Mouse (Mus musculus) midbrain, postnatal 0 days (tissue): ENCODE data around the gene Zdhhc6. TPM values are rescaled to one million over a fixed set of nuclear protein-coding genes. Genes with fewer than 3 reads are reported as not detected.

Experiments used
- ATAC-seq: fragments of 200-750 bp; cut with Nextera tagmentation; 2 replicates; pipeline ENCODE4 v1.8.0; 2017; ENCODE audit warnings: moderate number of reproducible peaks, mild to moderate bottlenecking, moderate TSS enrichment, moderate library complexity; ENCODE audit not compliant: low FRiP score
- DNase-seq: peaks from one replicate; pipeline ENCODE4 v3.0.0-alpha.2; 2015; ENCODE audit warnings: low spot score
- H3K27ac ChIP-seq: fragments of 300-500 bp; sonication (generic); 2 replicates; pipeline ENCODE4 v1.5.1; 2014; ENCODE audit warnings: low read depth, mild to moderate bottlenecking, low read length, mixed read lengths
- H3K27me3 ChIP-seq: fragments of 300-500 bp; sonication (generic); 2 replicates; pipeline ENCODE4 v1.6.1; 2014; ENCODE audit warnings: low read length, control low read depth, mixed read lengths; ENCODE audit not compliant: insufficient read depth
- H3K36me3 ChIP-seq: fragments of 300-500 bp; sonication (generic); 2 replicates; pipeline ENCODE4 v1.6.1; 2014; ENCODE audit warnings: low read length, control low read depth, mixed read lengths; ENCODE audit not compliant: insufficient read depth
- H3K4me1 ChIP-seq: fragments of 300-500 bp; sonication (generic); 2 replicates; pipeline ENCODE4 v1.6.1; 2014; ENCODE audit warnings: mild to moderate bottlenecking, control low read depth, antibody characterized with exemption, low read length, mixed read lengths; ENCODE audit not compliant: insufficient read depth
- H3K4me2 ChIP-seq: fragments of 300-500 bp; sonication (generic); 2 replicates; pipeline ENCODE4 v1.6.1; 2014; ENCODE audit warnings: low read depth, mild to moderate bottlenecking, low read length, mixed read lengths; ENCODE audit not compliant: poor library complexity, severe bottlenecking
- H3K4me3 ChIP-seq: fragments of 300-500 bp; sonication (generic); 2 replicates; pipeline ENCODE4 v1.5.1; 2014; ENCODE audit warnings: low read depth, mild to moderate bottlenecking, low read length, moderate library complexity
- H3K9ac ChIP-seq: fragments of 300-500 bp; sonication (generic); replicated peaks from 2 replicates; pipeline ENCODE4 v1.6.1; 2014; ENCODE audit warnings: mild to moderate bottlenecking, low read length, moderate library complexity, mixed read lengths; ENCODE audit not compliant: poor library complexity, severe bottlenecking
- H3K9me3 ChIP-seq: fragments of 300-500 bp; sonication (generic); 2 replicates; pipeline ENCODE4 v1.6.1; 2016; ENCODE audit warnings: low read length, control low read depth
- CTCF ChIP-seq: IDR thresholded peaks from 2 replicates; pipeline ENCODE4 v1.5.1; 2016; ENCODE audit warnings: antibody characterized with exemption, mild to moderate bottlenecking
- WGBS: fragments of 180-500 bp; shearing (Covaris S2); extraction: QIAGEN DNeasy Blood & Tissue Kit; methylation state at CpG from one replicate; pipeline ENCODE4 v1.1.7; 2014; 5-methylcytosine and 5-hydroxymethylcytosine counted together
- polyA plus RNA-seq: library from polyadenylated mRNA; unstranded; fragments of >200 nt; fragmentation: Nextera tagmentation; extraction: Ambion mirVana; gene quantifications from 2 replicates; pipeline ENCODE4 v1.2.1, GENCODE M21; 2015
- total RNA-seq: library from RNA; depleted of rRNA; stranded (reverse); fragments of >200 nt; gene quantifications from 2 replicates; pipeline ENCODE4 v1.2.3, GENCODE M21; 2014

The Zdhhc6 gene
- total and polyA plus RNA-seq, 2 experiments from 2014 or later: 41.4 to 48.1 TPM

DNA sequence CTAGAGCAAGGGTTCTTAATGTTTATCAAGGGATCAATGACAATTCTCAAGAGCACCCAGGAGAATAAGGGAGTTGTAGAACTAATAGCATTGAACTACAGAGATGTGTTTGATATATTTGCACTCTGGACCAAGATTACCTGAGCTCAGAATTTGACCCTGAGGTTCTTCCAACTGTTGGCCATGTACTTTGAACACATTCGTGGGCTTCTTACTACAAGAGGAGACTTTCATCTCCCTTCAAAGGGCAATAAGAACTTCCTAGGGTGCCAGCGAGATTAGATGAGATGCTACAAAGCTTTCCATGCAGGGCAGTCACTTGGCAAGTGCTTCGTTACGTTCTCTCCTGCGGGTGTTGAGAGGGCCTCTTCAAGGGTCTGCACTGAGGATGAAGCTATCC is 68.3 kb downstream of the Zdhhc6 start:
- DNase-seq (no peak), ATAC-seq (no peak)
- Histone ChIP-seq H3K27me3 (no peaks in the 10 kb centered on the region), H3K9ac (no peak overlapping the region), H3K36me3 (no peaks in the 10 kb centered on the region), H3K4me2 (no peak overlapping the region), H3K4me3 (no peak overlapping the region), H3K4me1 (no peaks in the 10 kb centered on the region), H3K27ac (no peak overlapping the region), H3K9me3 (no peaks in the 10 kb centered on the region)
- 87% methylated on average over 5 of the region's 5 CpGs for WGBS
- no peak for TF ChIP-seq CTCF

DNA sequence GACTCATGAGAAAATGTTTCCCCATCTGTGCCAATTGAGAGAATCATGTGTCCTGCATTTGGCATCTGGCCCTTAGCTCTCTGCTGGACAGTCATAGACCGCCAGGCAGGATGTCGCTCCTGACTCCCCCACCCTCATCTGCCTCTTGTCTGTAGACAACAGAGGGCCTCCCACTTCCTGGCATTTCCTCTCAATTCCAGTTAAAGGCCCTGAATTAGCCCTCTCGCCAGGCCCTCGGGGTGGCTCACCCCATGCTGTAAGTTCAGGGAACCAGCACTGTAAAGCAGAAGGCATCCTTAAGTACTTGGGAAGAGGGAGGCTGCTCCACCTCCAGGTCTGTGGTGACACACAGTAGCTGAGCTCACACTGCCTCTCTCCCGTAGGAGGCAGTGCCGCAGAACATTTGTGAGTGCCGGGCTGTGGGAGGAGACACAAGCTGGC is 71.0 kb downstream of the Zdhhc6 start:
- Histone ChIP-seq H3K4me2 (no peak overlapping the region), H3K9ac (no peak overlapping the region), H3K27me3 (no peaks in the 10 kb centered on the region), H3K4me3 (no peak overlapping the region), H3K9me3 (no peaks in the 10 kb centered on the region), H3K27ac (no peak overlapping the region), H3K36me3 (no peaks in the 10 kb centered on the region), H3K4me1 (no peaks in the 10 kb centered on the region)
- WGBS: 27% methylated on average over 7 of the region's 7 CpGs
- ATAC-seq (no peak), DNase-seq (peak; percentile 50)
- peak; percentile 36 for TF ChIP-seq CTCF

DNA sequence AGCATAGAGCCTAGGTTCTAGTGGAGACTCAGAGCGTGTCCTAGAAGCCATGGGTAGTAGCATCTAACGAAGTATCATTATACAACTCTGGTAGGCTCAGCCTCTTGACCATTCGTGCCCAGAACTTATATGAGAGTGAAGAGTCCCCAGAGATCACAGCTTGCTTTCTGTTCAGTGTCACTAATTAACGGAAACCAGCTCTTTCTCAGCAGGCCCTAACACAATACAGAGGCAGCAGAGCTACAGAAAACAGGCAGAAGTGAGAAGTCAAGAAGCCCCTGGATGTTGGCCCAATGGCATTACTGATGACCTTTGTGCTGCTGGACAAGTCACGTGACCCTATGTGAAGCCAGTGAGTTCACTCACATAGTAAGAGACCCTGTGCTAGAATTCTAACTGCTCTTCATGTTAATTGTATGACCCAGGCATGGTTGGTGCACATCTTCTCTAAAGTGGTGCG is 74.6 kb downstream of the Zdhhc6 start, which contains the start of gene Gucy2g:
Gene Gucy2g (minus strand): TSS at position 51 of the 460 bp plus-strand sequence.
- Histone ChIP-seq H3K36me3 (no peaks in the 10 kb centered on the region), H3K27me3 (no peaks in the 10 kb centered on the region), H3K9ac (no peak within 1 kb of the TSS), H3K9me3 (no peaks in the 10 kb centered on the region), H3K27ac (no peak within 1 kb of the TSS), H3K4me2 (no peak within 1 kb of the TSS), H3K4me1 (no peaks in the 10 kb centered on the region), H3K4me3 (no peak within 1 kb of the TSS)
- DNase-seq (no peak), ATAC-seq (no peak)
- WGBS: 74% methylated on average over 6 of the region's 6 CpGs
- TF ChIP-seq CTCF: no peak

DNA sequence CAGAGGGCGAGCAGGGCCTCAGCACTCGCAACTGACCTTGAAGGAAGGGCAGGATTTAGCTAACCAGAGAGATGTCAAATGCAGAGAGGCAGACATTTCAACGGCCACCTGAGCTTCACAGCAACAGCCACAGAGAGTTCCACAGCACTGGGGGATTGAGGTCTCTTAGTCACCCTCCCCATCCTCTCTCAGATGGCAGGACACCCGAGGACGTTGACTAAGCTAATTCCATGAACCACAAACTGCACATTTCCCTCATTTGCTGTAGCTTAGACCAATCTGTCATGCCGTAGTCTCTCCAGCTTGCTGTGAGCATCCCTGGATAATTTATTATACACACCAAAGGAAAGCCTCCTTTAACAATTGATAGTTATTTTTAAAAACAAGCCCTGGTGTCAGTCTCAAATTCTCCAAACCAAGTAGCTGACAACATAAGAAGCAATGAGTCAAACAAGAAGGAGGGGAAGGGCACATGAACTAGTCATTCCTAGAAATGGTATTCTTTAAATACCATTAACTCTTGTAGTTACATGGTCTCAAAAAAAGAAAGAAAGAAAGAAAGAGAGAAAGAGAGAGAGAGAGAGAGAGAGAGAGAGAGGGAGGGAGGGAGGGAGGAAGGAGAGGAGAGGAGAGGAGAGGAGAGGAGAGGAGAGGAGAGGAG is 75.9 kb downstream of the Zdhhc6 start:
- no peak overlapping the region for H3K4me3 ChIP-seq
- TF ChIP-seq CTCF: no peak
- no peaks in the 10 kb centered on the region for H3K36me3 ChIP-seq
- ATAC-seq: no peak
- H3K9ac ChIP-seq: no peak overlapping the region
- no peak for DNase-seq
- no peak overlapping the region for H3K27ac ChIP-seq
- no peak overlapping the region for H3K4me2 ChIP-seq
- no peaks in the 10 kb centered on the region for H3K27me3 ChIP-seq
- H3K9me3 ChIP-seq: no peaks in the 10 kb centered on the region
- H3K4me1 ChIP-seq: no peaks in the 10 kb centered on the region
- 80% methylated on average over 6 of the region's 6 CpGs for WGBS

DNA sequence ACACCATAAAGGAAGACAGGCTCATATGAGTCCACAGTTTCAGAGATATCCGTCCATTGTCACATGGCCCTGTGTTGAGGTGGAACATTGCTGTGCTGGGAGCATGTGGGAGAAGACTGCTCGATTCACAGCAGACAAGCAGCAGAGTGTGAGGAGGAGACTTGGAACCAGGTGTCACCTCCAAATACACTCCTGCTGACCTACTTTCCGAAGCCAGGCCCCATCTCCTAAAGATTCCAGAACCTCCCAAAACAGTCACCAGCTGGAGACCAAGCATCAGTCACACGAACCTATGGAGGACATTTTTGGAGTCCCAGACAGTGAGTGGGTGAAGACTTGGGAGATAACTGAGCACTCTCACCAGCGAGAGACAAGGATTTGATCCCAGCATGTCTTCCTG is 79.3 kb downstream of the Zdhhc6 start:
- Histone ChIP-seq H3K36me3 (no peaks in the 10 kb centered on the region), H3K4me1 (no peaks in the 10 kb centered on the region), H3K9ac (no peak overlapping the region), H3K4me2 (no peak overlapping the region), H3K27ac (no peak overlapping the region), H3K4me3 (no peak overlapping the region), H3K9me3 (no peaks in the 10 kb centered on the region), H3K27me3 (no peaks in the 10 kb centered on the region; the same call in 1 of the 2 replicates)
- ATAC-seq: no peak
- TF ChIP-seq CTCF: no peak
- no peak for DNase-seq
- 83% methylated on average over 5 of the region's 5 CpGs for WGBS

DNA sequence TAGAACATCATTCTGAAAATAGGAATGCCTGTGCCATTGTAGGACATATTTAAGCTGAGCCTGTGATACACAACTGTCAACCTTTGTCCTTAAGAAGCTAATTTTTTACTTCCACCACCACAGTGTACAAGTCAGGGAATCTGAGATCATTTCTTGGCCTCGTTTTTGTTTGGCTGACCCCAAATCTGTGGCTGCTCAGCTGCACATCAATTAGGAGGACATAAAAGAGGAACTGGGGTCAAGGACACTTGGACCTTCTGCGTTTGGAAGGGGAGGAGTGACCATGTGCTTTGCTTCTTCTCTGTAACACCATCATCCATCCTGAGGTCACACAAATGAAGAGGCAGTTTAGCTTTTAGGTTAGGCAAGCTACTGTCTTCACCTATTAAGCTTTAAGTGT is 79.8 kb downstream of the Zdhhc6 start:
- no peak overlapping the region for H3K4me2 ChIP-seq
- no peak for ATAC-seq
- H3K9me3 ChIP-seq: no peaks in the 10 kb centered on the region
- no peak overlapping the region for H3K9ac ChIP-seq
- no peak for TF ChIP-seq CTCF
- H3K27ac ChIP-seq: no peak overlapping the region
- WGBS: 67% methylated on average over 2 of the region's 2 CpGs
- no peak for DNase-seq
- no peak overlapping the region for H3K4me3 ChIP-seq
- no peaks in the 10 kb centered on the region; the same call in 1 of the 2 replicates for H3K27me3 ChIP-seq
- no peaks in the 10 kb centered on the region for H3K4me1 ChIP-seq
- no peaks in the 10 kb centered on the region for H3K36me3 ChIP-seq
